11 mouse cellular contexts compared by ENCODE assay signal in the genomic region with DNA sequence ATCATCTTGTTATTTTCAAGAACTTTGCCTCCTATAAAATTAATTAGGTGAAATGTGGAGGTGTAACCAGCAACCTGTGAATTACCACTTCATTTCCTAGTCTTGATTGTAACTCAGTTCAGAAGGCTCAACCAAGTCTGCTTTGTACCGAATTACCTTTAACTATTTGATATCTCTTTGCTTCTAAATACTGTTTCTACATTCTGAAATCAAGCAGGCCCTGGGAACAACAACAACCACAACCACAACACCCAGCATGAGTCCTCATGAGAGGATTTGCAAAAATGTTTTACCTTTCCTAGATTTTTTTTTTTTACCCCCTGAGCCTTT. TPM values are rescaled to one million over a fixed set of nuclear protein-coding genes. Genes with fewer than 3 reads are reported as not detected.
DNase-seq lines count a peak whose midpoint lies in the region; ATAC-seq and TF ChIP-seq lines count a peak whose summit lies in the region.
"Had no signal": no experiment of that assay in that cellular context is flagged by ENCODE, and none has a peak within 500 bp of the region (broad histone marks: within the 10 kb centered on the region; RNA-seq: fewer than 3 reads in every experiment).

No protein-coding gene starts in this region.

- DNase-seq in heart, postnatal 0 days (ENCODE audit: low spot score): no peak
- no peak for DNase-seq in heart, adult 8-10 months (ENCODE audit: low spot score)
- no peak for DNase-seq in embryonic facial prominence, embryonic 14.5 days (ENCODE audit: low spot score)
- no peak for DNase-seq in gastrocnemius, adult 2 months
- DNase-seq in layer of hippocampus, adult 18-20 months (ENCODE audit: low spot score in 2 of 2): no peak
- DNase-seq in spleen, postnatal 14 days (ENCODE audit: low spot score in 2 of 2): no peak
- DNase-seq: cerebellum, adult 9-11 months; heart, postnatal 36 days had no signal

- H3K9me3 ChIP-seq in heart, postnatal 0 days (replicated peaks; ENCODE audit: control insufficient read depth, low read length): no peaks in the 10 kb centered on the region
- no peaks in the 10 kb centered on the region for H3K9me3 ChIP-seq in embryonic facial prominence, embryonic 14.5 days (ENCODE audit: control insufficient read depth, low read length)
- no peaks in the 10 kb centered on the region for H3K9me3 ChIP-seq in intestine, embryonic 15.5 days
- no peaks in the 10 kb centered on the region for H3K9me3 ChIP-seq in neural tube, embryonic 12.5 days

- no peak for ATAC-seq in heart, postnatal 0 days (ENCODE audit: insufficient read depth, low read depth)
- no peak for ATAC-seq in embryonic facial prominence, embryonic 14.5 days (ENCODE audit: low read depth)
- ATAC-seq in intestine, embryonic 15.5 days: no peak
- ATAC-seq in neural tube, embryonic 12.5 days (ENCODE audit: low FRiP score, low read depth): no peak
- ATAC-seq: CD4-positive, CD25-positive, alpha-beta regulatory T cell, adult 4 months had no signal

- intact Hi-C loops in gastrocnemius, adult 2 months (cut with DNase I): loop anchor here (10.0 kb wide), 1 partner anchor 1222 kb away; no protein-coding TSS in a partner anchor

- 46% methylated on average over 1 of the region's 1 CpGs for WGBS in heart, postnatal 0 days
- WGBS in embryonic facial prominence, embryonic 14.5 days: 33% methylated on average over 1 of the region's 1 CpGs
- 44% methylated on average over 1 of the region's 1 CpGs for WGBS in intestine, embryonic 15.5 days
- 27% methylated on average over 1 of the region's 1 CpGs for WGBS in neural tube, embryonic 12.5 days

- H3K27ac ChIP-seq in heart, postnatal 0 days (ENCODE audit: low read depth): no peak overlapping the region
- H3K27ac ChIP-seq in embryonic facial prominence, embryonic 14.5 days (replicated peaks; ENCODE audit: low read depth, low read length): peak overlapping the region; percentile 48
- H3K27ac ChIP-seq in intestine, embryonic 15.5 days: no peak overlapping the region
- H3K27ac ChIP-seq in neural tube, embryonic 12.5 days: no peak overlapping the region
- no peak overlapping the region for H3K27ac ChIP-seq in gastrocnemius, adult 2 months

- H3K4me1 ChIP-seq in heart, postnatal 0 days (ENCODE audit: control insufficient read depth, insufficient read depth): peaks cover 18% of the 10 kb centered on the region; the same call in 1 of the 2 replicates
- H3K4me1 ChIP-seq in embryonic facial prominence, embryonic 14.5 days (ENCODE audit: control insufficient read depth, insufficient read depth, low read length): peaks cover 22% of the 10 kb centered on the region
- 0 out of 2 replicates have a peak, but pooled peaks cover 9% of the 10 kb centered on the region for H3K4me1 ChIP-seq in intestine, embryonic 15.5 days (replicated peaks)
- H3K4me1 ChIP-seq in neural tube, embryonic 12.5 days: peaks cover 37% of the 10 kb centered on the region

- TF ChIP-seq EP300 in heart, postnatal 0 days (IDR thresholded peaks at IDR 0.05; ENCODE audit: low read depth): no peak

- no peak overlapping the region for H3K4me3 ChIP-seq in heart, postnatal 0 days (ENCODE audit: low read depth, low read length)
- peak overlapping the region; percentile 82 for H3K4me3 ChIP-seq in embryonic facial prominence, embryonic 14.5 days (ENCODE audit: low read depth, low read length)
- no peak overlapping the region for H3K4me3 ChIP-seq in intestine, embryonic 15.5 days (replicated peaks)
- H3K4me3 ChIP-seq in neural tube, embryonic 12.5 days: peak overlapping the region; percentile 21; the same call in 1 of the 2 replicates
- no peak overlapping the region for H3K4me3 ChIP-seq in gastrocnemius, adult 2 months

- no peak overlapping the region for H3K9ac ChIP-seq in heart, postnatal 0 days (replicated peaks; ENCODE audit: low read depth, low read length)
- H3K9ac ChIP-seq in embryonic facial prominence, embryonic 14.5 days (ENCODE audit: low read depth, low read length): peak overlapping the region; percentile 95
- H3K9ac ChIP-seq in intestine, embryonic 15.5 days: no peak overlapping the region
- H3K9ac ChIP-seq in neural tube, embryonic 12.5 days: peak overlapping the region; percentile 48

- no peak for TF ChIP-seq CTCF in heart, postnatal 0 days (IDR thresholded peaks at IDR 0.05; ENCODE audit: low read depth)
- TF ChIP-seq CTCF in gastrocnemius, adult 2 months (IDR thresholded peaks at IDR 0.05): no peak

- peaks cover 12% of the 10 kb centered on the region; the same call in 1 of the 2 replicates for H3K36me3 ChIP-seq in heart, postnatal 0 days (replicated peaks; ENCODE audit: control insufficient read depth, insufficient read depth, low read length)
- peaks cover 29% of the 10 kb centered on the region for H3K36me3 ChIP-seq in embryonic facial prominence, embryonic 14.5 days (ENCODE audit: control insufficient read depth, insufficient read depth, low read length)
- H3K36me3 ChIP-seq in intestine, embryonic 15.5 days: no peaks in the 10 kb centered on the region
- peaks cover 29% of the 10 kb centered on the region for H3K36me3 ChIP-seq in neural tube, embryonic 12.5 days

- peak overlapping the region; percentile 3; the same call in 1 of the 2 replicates for H3K4me2 ChIP-seq in heart, postnatal 0 days (ENCODE audit: low read depth, low read length)
- H3K4me2 ChIP-seq in embryonic facial prominence, embryonic 14.5 days (ENCODE audit: low read depth, low read length): peak overlapping the region; percentile 97
- peak overlapping the region; percentile 13; the same call in 1 of the 2 replicates for H3K4me2 ChIP-seq in intestine, embryonic 15.5 days (replicated peaks)
- peak overlapping the region; percentile 79 for H3K4me2 ChIP-seq in neural tube, embryonic 12.5 days (replicated peaks)

- H3K27me3 ChIP-seq in heart, postnatal 0 days (ENCODE audit: control insufficient read depth, insufficient read depth, low read length): no peaks in the 10 kb centered on the region
- no peaks in the 10 kb centered on the region for H3K27me3 ChIP-seq in embryonic facial prominence, embryonic 14.5 days (replicated peaks; ENCODE audit: control insufficient read depth, insufficient read depth, low read length)
- H3K27me3 ChIP-seq in intestine, embryonic 15.5 days (replicated peaks): no peaks in the 10 kb centered on the region
- H3K27me3 ChIP-seq in neural tube, embryonic 12.5 days (replicated peaks): no peaks in the 10 kb centered on the region

RNA-seq across cellular contexts. Expression of a gene that starts 5.2 kb away (rescaled TPM):
- 4.1 and 7.1 TPM in 2 replicates for total RNA-seq in heart, postnatal 0 days (2014; rRNA removed; ENCODE audit: low replicate concordance)
- polyA plus RNA-seq in heart, postnatal 0 days (2015; fragmentation: Nextera tagmentation; extraction: Ambion mirVana): 7.4 and 8.2 TPM in 2 replicates
- total RNA-seq in heart, adult 8-10 months (2022): 1 to 10 TPM; 2.6 to 4.0 (median 2.9) TPM
- polyA plus RNA-seq in embryonic facial prominence, embryonic 14.5 days (2014; fragmentation: Nextera tagmentation; extraction: Ambion mirVana): 26.4 and 30.1 TPM in 2 replicates
- 17.3 and 19.7 TPM in 2 replicates for polyA plus RNA-seq in intestine, embryonic 15.5 days (2015; fragmentation: Nextera tagmentation; extraction: Ambion mirVana)
- 96.6 and 101 TPM in 2 replicates for polyA plus RNA-seq in neural tube, embryonic 12.5 days (2016; fragmentation: Nextera tagmentation; extraction: Ambion mirVana)
- not detected for total RNA-seq in gastrocnemius, adult 2 months (2021)
- 100 to 1,000 TPM in 1 of 2 experiments, 10 to 100 TPM in 1; 98.5 to 108 TPM for total RNA-seq in layer of hippocampus, adult 18-20 months (2021)

RNA-seq across cellular contexts. Expression of a gene that starts 8.2 kb away (rescaled TPM):
- total RNA-seq in heart, postnatal 0 days (2014; rRNA removed; ENCODE audit: low replicate concordance): not detected in 2 replicates
- not detected in 2 replicates for polyA plus RNA-seq in heart, postnatal 0 days (2015; fragmentation: Nextera tagmentation; extraction: Ambion mirVana)
- not detected for total RNA-seq in heart, adult 8-10 months (2022)
- not detected in 2 replicates for polyA plus RNA-seq in embryonic facial prominence, embryonic 14.5 days (2014; fragmentation: Nextera tagmentation; extraction: Ambion mirVana)
- not detected in 2 replicates for polyA plus RNA-seq in intestine, embryonic 15.5 days (2015; fragmentation: Nextera tagmentation; extraction: Ambion mirVana)
- polyA plus RNA-seq in neural tube, embryonic 12.5 days (2016; fragmentation: Nextera tagmentation; extraction: Ambion mirVana): not detected in 2 replicates
- total RNA-seq in gastrocnemius, adult 2 months (2021): not detected
- total RNA-seq in layer of hippocampus, adult 18-20 months (2021): 1 to 10 TPM; 1.0 to 1.5 TPM
- total RNA-seq: heart, postnatal 36 days had no signal
- polyA plus RNA-seq: CD4-positive, CD25-positive, alpha-beta regulatory T cell, adult 4 months had no signal

Comparison
In these comparisons a context has a peak if more than half of its experiments do, and no peak if none do; other contexts are left out.
1. H3K4me2 ChIP-seq: peak in every context shown above with its lines; median percentile 97 in embryonic facial prominence, embryonic 14.5 days; 79 in neural tube, embryonic 12.5 days; 13 in intestine, embryonic 15.5 days; 3 in heart, postnatal 0 days.
2. H3K4me3 ChIP-seq: peak in embryonic facial prominence, embryonic 14.5 days (single experiment) and neural tube, embryonic 12.5 days (single experiment); none in heart, postnatal 0 days (single experiment), intestine, embryonic 15.5 days (single experiment) and gastrocnemius, adult 2 months (single experiment).
3. H3K9ac ChIP-seq: peak in embryonic facial prominence, embryonic 14.5 days (single experiment) and neural tube, embryonic 12.5 days (single experiment); none in heart, postnatal 0 days (single experiment) and intestine, embryonic 15.5 days (single experiment).
4. RNA of a gene that starts 5.2 kb away (total RNA-seq): 98.5 to 108 TPM in layer of hippocampus, adult 18-20 months; 4.1 to 7.1 TPM in heart, postnatal 0 days, 2.6 to 4.0 TPM in heart, adult 8-10 months and not detected in gastrocnemius, adult 2 months; every median in the first group is over 10 times any median in the second.